Mouse (Mus musculus) gastrocnemius, postnatal 14 days (tissue): ENCODE data around the gene Surf1. TPM values are rescaled to one million over a fixed set of nuclear protein-coding genes. Genes with fewer than 3 reads are reported as not detected.
A peak's percentile ranks its signal among the peaks of the same experiment; 100 is the strongest.

Experiments
- DNase-seq: peaks from one replicate; pipeline ENCODE4 v3.0.0; 2021; ENCODE audit warnings: mixed read lengths
- intact Hi-C: fragments of 180-260 bp; cut with DNase I; formaldehyde crosslinking; loops from one replicate; pipeline ENCODE4 v1.15.1; 2025; ENCODE audit warnings: low total_unique reads
- long read RNA-seq, 2 experiments: library from polyadenylated mRNA; stranded (forward); transcript quantifications; one replicate each; pipeline ENCODE4 v2.0.0; 2021
- total RNA-seq, 2 experiments: library from RNA; stranded (reverse); gene quantifications; 2 replicates each; pipeline ENCODE4 v1.2.3; 2021

Surf1 gene
- 10 to 100 TPM; 35.0 to 37.8 TPM for total RNA-seq
- long read RNA-seq, experiment 1, transcript Surf1-201 (9 exons, 1,173 nt), result major isoform, 8 of 17 reads
- long read RNA-seq, experiment 1, partial matches to known transcripts, result 2 of 17 reads
- long read RNA-seq, experiment 1, other reads (novel, unspliced or antisense), result 5 of 17 reads
- long read RNA-seq, experiment 2, transcript Surf1-201 (9 exons, 1,173 nt), result major isoform, 8 of 23 reads
- long read RNA-seq, experiment 2, transcript Surf1-209 (9 exons, 1,151 nt), result minor isoform, 6 of 23 reads
- long read RNA-seq, experiment 2, partial matches to known transcripts, result 2 of 23 reads
- long read RNA-seq, experiment 2, other reads (novel, unspliced or antisense), result 7 of 23 reads

DNA sequence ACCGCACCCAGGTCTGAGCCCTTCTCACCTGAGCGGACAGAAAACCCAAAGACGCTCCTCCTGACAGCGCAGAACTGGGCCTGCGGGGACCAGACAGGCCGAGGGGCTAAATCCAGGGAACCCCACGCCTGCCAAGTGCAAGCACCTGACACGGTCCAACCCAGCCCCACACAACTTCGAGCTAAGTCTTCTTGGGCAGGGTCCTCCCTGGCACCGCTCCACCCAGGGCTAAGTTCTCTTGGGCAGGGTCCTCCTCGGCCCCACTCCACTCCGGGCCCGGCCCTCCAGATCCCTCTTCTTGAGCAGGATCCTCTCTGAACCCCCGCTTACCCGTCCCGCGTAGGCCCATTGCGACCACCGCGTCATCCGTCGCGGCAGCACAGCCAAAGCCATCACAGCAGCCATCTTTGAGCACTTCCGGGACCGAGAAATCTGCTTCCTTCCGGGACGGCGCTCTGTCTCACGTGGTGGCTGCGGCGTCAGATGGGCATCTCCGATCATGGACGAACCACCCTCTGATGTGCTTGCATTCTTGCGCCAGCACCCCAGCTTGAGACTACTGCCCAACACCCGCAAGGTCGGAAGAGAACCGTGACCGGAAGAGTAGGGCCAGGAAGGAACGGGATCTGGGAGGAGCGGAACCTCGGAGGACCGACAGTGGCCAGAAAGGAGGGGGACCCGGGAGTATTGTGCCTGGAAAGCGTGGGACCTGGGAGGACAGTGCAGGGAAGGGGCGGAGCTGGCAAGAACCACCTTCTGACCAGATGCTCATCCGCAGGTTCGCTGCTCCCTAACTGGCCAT, at the start of gene Surf1, which contains the start of gene Surf2:
TSS of gene Surf1 (minus strand) at position 604 of the 802 bp plus-strand sequence.
TSS of gene Surf2 (plus strand) at position 441 of the 802 bp plus-strand sequence.
- DNase-seq, result peak; percentile 79
- intact Hi-C loops, result no loop called here

DNA sequence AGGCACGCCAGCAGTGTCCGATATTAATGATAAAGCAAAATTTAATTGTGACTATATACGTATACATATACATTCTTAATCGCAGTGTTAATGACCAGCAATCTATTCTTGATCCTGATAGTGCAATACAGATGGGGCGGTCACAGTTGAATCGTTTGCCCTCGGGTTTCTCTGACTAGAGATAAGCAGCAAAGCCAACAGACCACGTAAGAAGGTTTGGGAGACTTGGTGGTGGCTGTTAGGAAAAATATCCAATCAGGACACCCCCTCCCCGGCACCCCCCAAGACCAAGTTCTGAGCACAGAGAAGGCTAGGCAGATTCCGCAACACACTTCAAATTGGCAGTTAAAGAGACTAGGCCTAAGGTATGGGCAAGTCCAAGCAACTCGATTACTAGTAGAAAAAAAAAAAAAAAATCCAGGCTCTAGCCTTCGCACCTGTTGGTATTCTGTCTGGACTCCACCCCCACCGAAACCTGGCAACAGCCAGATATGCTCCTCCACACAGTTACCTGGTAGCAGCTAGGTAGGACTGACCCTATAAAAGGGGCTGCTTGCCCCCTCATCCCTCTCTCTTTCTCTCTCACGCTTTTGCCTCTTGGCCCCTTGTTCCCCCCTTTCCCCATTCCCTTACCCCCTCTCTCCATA, 48.5 kb upstream of the Surf1 start:
- no peak for DNase-seq
- intact Hi-C loops, result no loop called here

DNA sequence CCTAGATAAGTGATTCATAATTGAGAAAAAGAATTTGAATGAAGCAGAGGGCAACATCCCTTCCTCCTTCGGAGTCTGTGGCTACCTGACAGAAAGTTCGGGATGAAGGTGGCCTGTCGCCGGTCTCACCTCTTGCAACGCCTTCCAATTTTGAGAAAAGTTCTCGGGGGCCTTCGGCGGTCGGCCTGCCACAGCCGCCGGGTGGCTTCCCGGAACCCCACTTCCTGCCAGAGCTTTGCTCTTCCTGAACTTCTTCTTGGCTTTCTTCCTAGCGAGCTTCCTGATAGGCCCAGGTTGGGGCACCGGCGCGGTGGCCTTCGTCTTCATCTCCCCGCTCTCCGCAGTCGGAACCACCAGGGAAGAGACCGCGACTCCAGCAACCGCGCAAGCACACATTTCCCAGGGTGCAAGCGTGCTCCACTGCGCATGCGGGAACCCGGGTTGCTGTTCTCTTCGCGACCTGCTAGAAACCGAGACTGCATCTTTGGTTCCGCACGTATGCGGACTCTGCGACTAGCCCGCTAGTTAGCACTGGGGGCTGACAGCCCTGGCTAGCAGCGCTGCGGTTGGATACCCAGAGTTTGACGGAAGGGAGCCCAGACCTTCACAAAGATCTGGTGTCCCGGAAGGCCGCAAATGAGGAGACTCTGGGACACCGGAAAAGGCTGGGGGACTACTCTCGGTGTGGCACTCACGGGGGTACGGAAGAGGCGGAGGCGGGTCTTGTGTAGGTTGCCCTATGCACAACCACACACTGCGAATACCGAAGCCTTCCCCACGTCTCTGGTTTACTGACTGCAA, 47.8 kb upstream of the Surf1 start, which contains the start of gene Rexo4:
TSS of gene Rexo4 (minus strand) at position 464 of the 801 bp plus-strand sequence.
- DNase-seq, result peak; percentile 94
- intact Hi-C loops, result no loop called here

DNA sequence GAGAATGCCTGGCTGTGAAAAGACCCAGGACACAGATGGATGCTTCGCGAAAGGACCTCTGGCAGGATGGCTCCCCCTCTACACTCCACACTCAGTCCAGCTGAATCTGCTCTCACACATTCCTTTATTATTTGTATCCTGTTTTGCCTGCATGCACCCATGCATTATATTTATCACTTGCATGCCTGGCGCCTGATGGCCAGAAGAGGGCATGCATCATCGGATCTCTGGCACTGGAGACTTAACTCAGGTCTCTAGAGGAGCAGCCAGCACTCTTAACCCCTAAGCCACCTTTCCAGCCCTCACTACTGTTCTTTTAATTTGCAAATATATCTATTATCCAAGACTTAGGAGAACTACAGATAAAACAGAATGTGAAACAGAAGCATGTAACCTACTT, 44.4 kb upstream of the Surf1 start:
- DNase-seq, result no peak
- intact Hi-C loops, result no loop called here

DNA sequence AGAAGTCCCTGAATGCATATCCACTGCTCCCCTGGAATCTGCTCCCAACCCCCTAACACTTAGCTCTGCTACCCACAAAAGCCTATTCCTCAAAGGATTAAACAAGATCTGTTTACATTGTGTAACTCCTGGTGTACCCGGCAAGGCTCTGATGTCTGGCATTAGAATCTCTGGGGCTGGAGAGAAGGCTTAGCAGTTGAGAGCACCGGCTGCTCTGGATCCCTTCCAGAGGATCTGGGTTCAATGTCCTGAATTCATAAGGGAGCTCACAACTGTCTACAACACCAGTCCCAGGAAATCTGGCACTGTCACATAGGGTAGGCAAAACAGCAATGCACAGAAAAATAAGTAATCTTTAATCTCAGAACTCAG, 41.1 kb upstream of the Surf1 start:
- DNase-seq, result no peak
- intact Hi-C loops, result no loop called here

DNA sequence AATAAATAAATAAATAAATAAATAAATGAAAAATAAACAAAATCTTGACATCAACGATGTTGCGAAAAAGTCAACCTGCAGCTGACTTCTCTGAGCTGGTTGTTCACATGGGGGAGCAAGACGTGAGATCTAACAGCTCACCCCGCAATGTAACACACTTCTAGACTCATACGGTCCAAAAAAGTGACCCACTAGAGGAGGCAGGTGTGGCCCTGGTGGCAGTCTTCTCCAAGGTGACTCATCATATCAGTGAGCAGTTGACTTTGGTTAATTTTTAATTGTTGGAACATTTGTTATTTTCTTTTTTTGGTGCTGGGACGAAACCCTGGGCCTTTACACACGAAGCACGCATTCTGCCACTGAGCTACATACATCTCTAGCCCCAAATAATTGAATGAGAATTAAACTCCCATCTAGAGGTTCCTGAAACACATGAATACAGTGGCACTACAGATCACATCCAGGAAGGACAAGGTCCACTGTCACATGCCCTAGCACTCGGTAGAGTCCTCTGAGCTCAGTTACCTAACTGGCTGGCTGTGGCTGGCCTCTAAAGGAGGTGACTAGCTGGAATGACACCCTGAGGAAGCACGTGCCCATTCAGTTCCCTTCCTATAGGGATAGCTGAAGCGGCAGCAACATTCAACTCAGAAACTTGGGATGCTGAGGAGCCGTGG, 40.6 kb upstream of the Surf1 start:
- no peak for DNase-seq

DNA sequence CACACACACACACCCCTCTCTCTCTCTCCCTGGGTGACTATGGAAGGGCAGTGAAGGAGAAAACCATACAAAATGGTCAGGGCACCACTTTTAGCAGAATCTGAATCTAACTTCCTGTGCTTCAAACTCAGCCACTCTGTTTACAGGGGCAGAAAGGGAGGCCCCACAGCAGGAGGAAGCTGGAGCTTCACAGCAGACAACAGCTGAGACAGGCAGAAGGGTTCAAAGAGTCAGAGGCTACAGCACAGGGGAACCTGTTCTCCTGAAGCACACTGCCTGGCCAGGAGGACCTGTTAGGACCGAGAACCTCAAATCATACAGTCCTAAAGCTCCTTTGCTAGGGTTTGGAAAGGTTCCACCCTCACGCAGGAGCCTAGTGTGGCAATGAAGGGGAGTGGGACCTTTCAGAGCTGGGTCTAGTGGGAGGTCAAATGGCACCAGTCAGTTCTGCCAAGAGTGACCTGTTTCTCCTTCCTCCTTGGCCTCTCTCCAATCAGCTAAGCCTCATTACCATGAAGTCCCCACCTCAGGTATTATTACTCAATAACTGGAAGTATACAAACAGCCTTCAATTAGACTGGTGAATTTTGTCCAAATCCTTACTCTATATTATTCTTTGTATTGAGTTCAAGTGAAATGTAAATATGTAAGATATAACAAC, 38.5 kb upstream of the Surf1 start:
- DNase-seq, result no peak
- intact Hi-C loops, result no loop called here

More for the DNA sequence above, 40.6 kb upstream of the Surf1 start:
- intact Hi-C loops, result no loop called here

DNA sequence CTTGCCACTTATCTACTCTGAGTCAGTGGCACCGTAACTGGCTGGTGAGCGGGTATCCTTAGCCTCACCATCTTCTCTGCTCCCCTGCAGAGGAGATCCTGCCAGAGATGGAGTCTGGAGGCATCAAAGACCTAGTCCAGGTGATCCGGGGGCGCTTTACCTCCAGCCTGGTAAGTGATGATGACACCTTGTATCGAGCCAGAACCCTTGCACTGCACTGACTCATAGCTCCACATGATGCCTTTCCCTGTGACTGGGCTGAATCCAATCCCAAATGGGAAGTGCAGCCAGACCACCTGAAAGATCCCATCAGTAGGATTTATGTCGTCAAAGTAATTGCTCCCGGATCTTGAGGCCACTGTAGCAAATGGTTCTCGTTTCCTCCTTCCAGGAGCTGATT, 36.5 kb upstream of the Surf1 start:
- DNase-seq, result no peak
- intact Hi-C loops, result no loop called here

DNA sequence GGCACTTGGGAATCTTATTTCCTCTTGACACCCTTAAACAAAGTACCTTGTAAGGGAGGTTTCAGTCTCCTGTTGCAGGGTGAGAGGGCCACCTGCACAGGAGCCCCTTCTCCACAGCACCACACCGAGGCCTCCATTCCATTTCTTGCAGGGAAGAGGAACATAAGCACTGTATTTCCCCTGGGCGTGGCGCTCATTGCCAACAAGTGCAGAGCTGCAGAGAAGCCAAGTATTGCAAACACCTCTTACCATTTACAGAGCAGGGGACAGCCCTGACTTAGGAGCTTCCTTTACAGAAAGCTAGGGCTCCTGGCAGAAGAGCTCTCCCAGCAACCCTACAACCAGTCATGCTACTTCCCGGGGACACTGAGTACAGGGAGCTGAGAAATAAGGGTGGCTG, 35.9 kb upstream of the Surf1 start:
- intact Hi-C loops, result no loop called here
- no peak for DNase-seq

DNA sequence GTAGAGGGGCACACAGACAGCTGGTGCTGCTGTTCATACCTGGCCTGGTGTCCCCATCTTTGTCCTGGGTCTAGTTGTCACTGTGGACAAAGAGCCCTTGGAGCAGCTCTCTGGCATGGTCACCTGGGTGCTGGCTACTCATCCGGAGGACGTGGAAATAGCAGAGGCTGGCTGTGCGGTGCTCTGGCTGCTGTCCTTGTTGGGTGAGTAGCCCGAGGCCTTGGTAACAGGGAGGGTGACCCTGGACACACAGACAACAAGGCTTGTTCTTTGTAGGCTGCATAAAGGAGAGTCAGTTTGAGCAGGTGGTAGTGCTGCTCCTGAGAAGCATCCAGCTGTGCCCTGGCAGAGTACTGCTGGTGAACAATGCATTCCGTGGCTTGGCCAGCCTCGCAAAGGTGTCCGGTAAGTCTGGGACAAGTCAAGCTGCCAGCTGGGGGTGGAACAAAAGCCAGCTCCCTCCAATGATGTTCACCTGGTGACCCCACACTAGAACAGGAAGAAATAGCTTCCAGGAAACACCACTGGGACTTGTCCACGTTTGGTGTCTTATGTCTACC, 35.1 kb upstream of the Surf1 start:
- no peak for DNase-seq
- intact Hi-C loops, result no loop called here

DNA sequence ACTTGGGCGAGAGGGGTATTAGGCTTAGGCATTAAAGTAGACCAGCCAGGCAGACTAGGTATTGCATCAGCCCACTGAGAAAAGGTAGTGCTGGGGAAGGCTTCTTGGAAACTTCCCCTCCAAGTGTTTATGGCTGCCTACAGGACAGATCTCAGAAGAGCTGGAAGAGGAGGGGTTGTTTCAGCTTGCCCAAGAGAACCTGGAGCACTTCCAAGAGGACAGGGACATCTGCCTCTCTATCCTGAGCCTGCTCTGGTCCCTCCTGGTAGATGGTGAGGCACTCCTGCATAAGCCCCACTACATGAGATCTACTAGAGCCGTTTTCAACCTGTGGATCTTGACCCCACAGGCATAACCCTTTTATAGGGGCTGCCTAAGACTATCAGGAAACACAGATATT, 34.1 kb upstream of the Surf1 start:
- DNase-seq, result no peak
- intact Hi-C loops, result no loop called here

DNA sequence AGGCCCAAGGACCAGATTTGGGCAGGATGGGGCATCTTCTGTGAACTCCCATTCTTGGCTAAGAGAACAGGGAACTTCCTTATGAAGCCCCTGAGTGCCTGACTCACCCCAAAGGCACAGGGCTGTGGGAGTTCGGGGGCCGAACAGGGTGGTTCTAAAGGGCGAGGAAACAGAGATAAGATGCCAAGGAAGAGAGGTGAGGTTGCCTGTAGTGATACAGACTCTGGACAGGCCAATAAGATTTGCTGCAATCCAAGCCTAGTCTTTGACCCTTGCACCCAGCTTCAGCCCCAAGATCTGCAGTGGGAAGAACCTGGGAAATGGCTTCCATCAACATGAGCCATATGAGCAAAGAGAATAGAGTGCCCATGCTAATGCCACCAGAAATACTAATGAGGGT, 26.9 kb upstream of the Surf1 start:
- intact Hi-C loops, result no loop called here
- DNase-seq, result no peak

DNA sequence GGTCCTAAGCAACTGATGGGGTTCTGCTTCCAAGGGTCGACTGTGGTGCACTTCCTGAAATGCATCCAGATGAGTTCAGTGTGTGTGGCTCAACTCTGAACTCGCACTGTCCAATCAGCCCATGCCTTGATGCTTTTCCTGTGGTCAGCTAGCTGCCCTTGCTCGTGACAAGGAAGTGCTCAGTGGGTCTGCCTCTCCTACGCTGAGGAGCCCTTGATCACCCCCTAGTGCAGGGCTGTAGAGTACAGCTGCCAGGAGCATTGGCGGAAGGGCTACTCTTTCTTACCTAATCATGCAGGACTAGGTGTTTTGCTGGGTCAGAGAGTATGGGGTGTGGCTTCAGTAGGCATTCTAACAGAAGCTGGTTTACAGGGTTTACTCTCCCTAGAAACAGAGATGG, 25.2 kb upstream of the Surf1 start:
- no peak for DNase-seq
- intact Hi-C loops, result no loop called here

DNA sequence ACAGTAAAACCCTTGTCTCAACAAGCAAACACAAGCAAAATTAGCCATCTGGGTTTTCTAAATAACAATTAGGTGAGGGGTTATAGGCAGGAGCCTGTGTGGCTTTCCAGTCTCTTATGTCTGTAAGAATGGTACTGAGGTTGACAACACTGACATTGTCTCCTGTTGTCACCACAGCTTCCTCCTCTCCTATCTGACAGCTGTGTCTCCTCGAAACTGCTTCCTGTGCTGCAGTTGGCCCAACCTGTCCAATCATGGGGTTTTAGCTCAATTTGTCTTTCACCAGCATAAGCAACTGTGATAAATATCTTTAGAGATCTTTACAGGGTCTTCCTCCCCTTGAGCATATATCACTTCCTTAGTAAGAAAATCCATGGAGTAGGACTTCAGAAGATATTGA, 20.1 kb upstream of the Surf1 start:
- DNase-seq, result no peak
- intact Hi-C loops, result loop anchor here (10.0 kb wide), 1 partner anchor 78 kb away; no protein-coding TSS in a partner anchor

DNA sequence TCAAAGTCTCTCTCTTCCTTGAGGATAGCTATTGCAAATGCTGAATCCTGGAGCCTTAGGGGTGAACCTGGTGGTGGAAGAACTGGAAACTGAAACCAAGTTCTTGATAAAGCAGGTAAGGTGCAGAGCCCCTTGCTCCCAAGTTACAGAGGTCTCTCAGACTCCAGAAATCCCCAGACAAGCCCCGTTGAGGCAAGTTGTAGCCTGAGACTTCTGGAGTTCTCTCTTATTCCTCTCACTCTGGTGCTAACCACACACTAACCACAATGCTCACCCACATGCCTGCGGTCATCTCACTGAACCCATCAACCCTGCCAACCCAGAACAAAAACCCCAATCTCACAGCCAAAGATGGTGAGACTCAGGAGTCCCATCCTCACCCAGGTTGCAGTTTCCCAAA, 19.0 kb upstream of the Surf1 start:
- DNase-seq, result no peak
- intact Hi-C loops, result loop anchor here (10.0 kb wide), 1 partner anchor 80 kb away; no protein-coding TSS in a partner anchor

DNA sequence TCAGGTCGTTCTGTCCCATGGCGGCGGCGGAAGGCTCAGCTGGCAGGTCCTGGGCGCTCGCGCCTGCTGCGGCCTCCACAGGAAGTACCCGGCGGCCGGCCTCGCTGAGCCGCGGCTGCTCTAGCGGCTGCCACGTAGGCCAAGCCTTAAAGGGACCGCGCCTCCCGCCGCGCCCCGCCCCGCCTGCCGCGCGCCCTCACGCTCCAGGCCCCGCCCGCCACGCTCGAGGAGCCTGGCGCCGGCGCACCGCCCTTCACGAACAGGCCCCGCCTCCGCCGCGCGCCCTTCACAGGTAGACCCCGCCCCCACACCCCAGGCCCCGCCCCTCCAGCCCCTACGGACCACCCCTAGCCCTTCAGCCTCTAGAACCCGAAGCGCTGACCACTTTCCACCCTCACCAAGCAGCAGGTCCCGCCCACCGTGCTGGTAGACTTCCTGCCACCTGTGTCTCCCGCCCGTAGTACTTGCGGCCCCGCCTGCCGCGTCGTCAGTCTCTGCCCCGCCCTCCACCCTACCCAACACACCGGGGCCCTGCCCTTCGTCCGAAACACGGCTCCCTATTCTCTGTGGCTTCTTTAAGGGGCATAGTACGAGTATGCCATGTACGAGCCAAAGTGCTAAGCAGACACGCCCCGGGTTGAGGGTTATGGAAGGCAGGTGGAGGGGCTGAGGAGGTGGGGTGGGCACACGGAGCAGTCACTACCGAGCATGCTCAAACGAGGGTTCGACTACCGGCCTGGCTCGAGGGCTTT, 17.1 kb upstream of the Surf1 start, which contains the start of the genes Surf4 and Stkld1:
TSS of gene Surf4 (minus strand) at position 625 of the 752 bp plus-strand sequence.
TSS of gene Stkld1 (plus strand) at position 744 of the 752 bp plus-strand sequence.
- intact Hi-C loops, result loop anchor here (10.0 kb wide), 1 partner anchor 81 kb away; no protein-coding TSS in a partner anchor

More for the DNA sequence above, 17.1 kb upstream of the Surf1 start, which contains the start of the genes Surf4 and Stkld1:
- DNase-seq, result peak; percentile 94
